Mouse (Mus musculus) E14TG2a.4 (cell line): ENCODE measurements around the gene Pfdn4.

ENCODE experiments used
- H3K27me3 ChIP-seq: 2 replicates; pipeline ENCODE4 v1.6.1; 2014; ENCODE audit warnings: low read length, control low read depth; ENCODE audit not compliant: insufficient read depth
- H3K36me3 ChIP-seq: 2 replicates; pipeline ENCODE4 v1.6.1; 2014; ENCODE audit warnings: low read length, control low read depth; ENCODE audit not compliant: insufficient read depth
- H3K4me1 ChIP-seq: replicated peaks from 2 replicates; pipeline ENCODE4 v1.6.1; 2014; ENCODE audit warnings: low read depth, low read length, control low read depth
- H3K4me3 ChIP-seq: replicated peaks from 2 replicates; pipeline ENCODE4 v1.5.1; 2014; ENCODE audit warnings: mild to moderate bottlenecking, low read length
- H3K9me3 ChIP-seq: 2 replicates; pipeline ENCODE4 v1.6.1; 2014; ENCODE audit warnings: low read length, control low read depth
- CTCF ChIP-seq: conservative IDR thresholded peaks from 2 replicates; pipeline ENCODE4 v1.5.1; 2014; ENCODE audit warnings: low read length
- NANOG ChIP-seq: IDR thresholded peaks from 2 replicates; pipeline ENCODE4 v1.6.1; 2014; ENCODE audit warnings: borderline replicate concordance, low read length, mixed read lengths
- POU5F1 ChIP-seq: IDR thresholded peaks from 2 replicates; pipeline ENCODE4 v1.6.1; 2014; ENCODE audit warnings: low read length, borderline replicate concordance

Pfdn4 gene

DNA sequence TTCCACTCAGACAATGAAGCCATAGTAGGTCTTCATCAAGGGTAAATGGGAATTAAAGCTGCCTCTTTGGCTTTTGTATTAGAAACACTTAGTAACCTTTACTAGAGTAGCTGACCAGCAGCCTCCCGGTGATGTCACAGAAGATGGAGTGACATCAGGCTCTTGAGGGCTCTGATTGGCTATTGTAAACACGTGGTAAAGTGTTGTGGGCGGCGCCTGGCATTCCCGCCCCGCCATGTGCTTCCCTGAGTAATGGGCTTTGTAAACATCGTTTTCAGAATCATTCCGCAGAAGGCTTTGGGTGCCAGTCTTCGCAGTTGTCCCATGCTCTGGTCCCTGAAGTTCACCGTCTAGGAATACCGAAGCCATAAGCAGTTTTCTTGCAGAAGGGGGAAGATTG is 12.3 kb upstream of the Pfdn4 start:
- no peaks in the 10 kb centered on the region for H3K36me3 ChIP-seq
- no peaks in the 10 kb centered on the region for H3K9me3 ChIP-seq
- H3K4me3 ChIP-seq = no peak overlapping the region
- peaks cover 34% of the 10 kb centered on the region for H3K27me3 ChIP-seq
- H3K4me1 ChIP-seq = peaks cover 30% of the 10 kb centered on the region; the same call in 1 of the 2 replicates
- TF ChIP-seq CTCF = no peak
- no peak for TF ChIP-seq POU5F1
- TF ChIP-seq NANOG = no peak

DNA sequence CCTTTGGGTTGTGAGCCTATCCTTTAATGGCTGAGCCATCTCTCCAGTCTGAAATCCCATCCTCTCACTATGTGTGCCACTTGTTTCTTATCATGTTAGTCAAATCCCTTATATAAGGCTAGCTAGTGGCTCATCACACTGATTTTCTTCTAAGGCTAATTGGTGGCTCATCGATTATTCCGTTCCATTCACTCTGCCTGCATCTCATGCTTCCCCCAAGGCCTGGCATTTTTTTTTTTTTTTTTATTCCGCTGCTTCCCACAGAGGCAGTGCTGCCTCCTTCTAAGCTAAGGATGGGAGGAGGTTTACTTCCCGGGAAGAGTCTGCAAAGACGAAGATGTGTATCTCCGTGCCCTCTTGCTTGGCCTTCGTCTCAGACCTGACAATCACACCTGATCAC is 9.0 kb upstream of the Pfdn4 start:
- Histone ChIP-seq H3K4me1 (peaks cover 21% of the 10 kb centered on the region), H3K36me3 (no peaks in the 10 kb centered on the region), H3K4me3 (no peak overlapping the region), H3K9me3 (no peaks in the 10 kb centered on the region), H3K27me3 (peaks cover 62% of the 10 kb centered on the region)
- TF ChIP-seq NANOG = no peak
- no peak for TF ChIP-seq CTCF
- no peak for TF ChIP-seq POU5F1

DNA sequence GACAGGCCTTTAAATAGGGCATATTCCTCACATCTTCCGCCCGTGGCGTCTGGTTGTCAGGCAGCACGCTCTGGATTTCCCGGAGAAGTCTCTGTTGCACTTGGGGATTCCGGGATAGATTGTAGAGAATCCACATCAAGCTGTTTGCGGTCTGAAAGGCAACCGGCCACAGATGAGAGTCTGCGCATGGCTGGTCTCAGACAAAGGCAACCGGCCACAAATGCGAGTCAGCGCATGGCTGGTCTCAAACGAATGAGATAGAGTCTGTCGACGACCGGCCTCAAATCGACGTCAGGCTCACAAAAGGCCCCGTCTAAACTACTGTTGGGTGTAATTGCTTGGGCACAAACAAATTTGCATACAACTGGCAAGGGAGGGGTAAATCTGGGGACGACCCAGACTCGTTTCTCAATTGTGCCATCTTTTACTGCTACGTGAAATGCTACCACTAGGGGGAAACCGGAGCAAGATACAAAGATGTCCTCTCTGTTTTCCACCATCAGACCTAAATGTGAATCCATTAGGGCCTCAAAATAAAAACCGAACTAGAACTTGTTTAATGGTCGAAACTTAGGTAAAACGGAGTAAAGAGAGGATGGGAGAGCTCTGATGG is 8.2 kb upstream of the Pfdn4 start:
- TF ChIP-seq CTCF (peak; percentile 74), NANOG (no peak), POU5F1 (no peak)
- Histone ChIP-seq H3K27me3 (peaks cover 68% of the 10 kb centered on the region), H3K9me3 (no peaks in the 10 kb centered on the region), H3K4me3 (no peak overlapping the region), H3K36me3 (no peaks in the 10 kb centered on the region), H3K4me1 (peaks cover 19% of the 10 kb centered on the region)

DNA sequence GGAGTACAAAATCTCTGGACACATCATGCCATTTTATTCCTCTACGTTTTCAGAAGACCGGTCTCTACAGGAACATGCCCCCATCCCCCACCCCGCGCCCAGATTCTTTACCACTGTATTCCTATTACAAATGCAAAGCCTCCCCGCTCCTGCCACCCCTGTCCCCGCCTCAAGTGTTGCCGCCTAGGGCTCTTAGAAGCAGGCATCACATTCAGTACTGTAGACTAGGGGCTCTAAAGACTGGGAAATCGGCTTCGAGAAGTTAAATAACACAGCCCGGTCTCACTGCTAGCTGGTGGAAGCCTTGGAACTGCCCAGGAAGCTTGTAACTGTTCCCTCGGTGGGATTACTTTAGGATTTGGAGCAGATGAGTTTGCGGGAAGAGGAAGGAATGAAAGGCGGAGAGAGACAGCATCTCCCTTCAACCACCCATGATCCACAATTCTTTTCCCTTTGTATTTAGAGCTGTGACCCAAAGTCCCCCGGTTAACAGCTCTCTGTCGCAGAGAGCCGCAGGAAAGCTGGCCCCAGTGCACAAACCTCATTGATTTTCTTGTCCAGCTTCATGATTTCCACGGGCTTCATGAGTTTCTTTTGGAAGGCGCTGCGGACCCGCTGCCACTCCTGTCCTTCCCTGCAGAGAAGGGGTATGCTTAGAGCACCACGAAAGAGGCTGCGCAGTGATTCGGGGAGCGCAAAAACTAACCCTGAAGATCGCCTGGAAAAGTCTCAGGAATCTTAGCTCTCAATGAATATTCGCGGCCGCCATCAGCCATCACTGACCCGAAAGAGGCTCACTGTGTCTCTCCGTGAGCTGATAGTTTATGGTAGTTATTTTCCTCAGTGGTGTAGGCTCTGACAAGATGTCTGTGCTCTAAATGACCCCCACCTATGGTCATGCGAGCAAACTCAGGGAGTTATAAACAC is 1.2 kb upstream of the Pfdn4 start:
- peak overlapping the region; percentile 17; the same call in 1 of the 2 replicates for H3K4me3 ChIP-seq
- H3K36me3 ChIP-seq = no peaks in the 10 kb centered on the region
- no peaks in the 10 kb centered on the region for H3K9me3 ChIP-seq
- TF ChIP-seq POU5F1 (no peak), CTCF (no peak), NANOG (no peak)
- peaks cover 43% of the 10 kb centered on the region for H3K4me1 ChIP-seq
- peaks cover 85% of the 10 kb centered on the region for H3K27me3 ChIP-seq

DNA sequence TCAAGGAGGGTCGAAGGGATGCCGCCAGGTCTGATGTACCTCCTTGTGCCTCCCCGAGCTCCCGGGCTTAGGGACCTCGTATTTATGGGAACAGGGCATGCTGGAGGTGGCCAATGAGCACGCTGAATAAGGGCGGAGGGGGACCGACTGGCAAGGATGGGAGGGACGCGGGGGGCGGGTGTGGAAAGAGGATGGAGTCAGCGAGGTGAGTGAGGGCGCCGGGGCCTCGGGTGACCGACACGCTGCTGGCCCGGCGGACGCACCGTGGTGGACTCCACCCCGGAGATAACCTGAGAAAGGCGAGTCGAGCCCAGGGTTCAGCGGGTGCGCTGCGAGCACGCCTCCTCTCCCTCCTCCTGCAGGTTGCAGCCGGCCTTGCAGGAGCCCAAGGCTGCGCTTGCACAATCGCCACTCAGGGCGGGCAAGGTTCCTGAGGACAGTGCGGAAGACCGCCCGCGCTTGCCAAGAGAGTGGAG is 901 bp downstream of the Pfdn4 start, which contains the start of gene Cyp24a1:
Cyp24a1 (minus strand) TSS at position 55 of the 476 bp plus-strand sequence.
- peaks cover 36% of the 10 kb centered on the region for H3K4me1 ChIP-seq
- H3K4me3 ChIP-seq = peak within 1 kb of the TSS; percentile 66

DNA sequence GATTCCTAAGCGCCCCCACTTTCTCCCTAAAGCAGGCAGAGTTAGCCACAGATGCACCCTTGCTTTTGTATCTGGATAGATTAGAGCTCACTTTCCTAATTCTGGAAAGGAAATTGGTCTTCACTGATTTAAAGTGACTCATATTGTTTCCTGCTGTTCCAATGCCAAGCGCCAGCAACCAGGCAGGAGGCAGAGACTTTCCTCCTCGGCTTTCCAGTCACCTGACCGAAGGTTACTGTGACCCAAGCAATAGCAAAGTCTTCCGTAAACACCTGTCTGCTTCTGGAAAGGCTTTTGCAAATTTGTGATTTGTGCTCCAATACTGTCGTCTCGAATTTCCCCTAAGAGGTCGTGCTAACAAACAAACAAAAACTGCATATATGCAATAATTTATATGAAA is 1.8 kb downstream of the Pfdn4 start:
- Histone ChIP-seq H3K4me3 (peak overlapping the region; percentile 66; the same call in 1 of the 2 replicates), H3K27me3 (peaks cover 75% of the 10 kb centered on the region), H3K9me3 (no peaks in the 10 kb centered on the region), H3K4me1 (peaks cover 36% of the 10 kb centered on the region), H3K36me3 (no peaks in the 10 kb centered on the region)
- no peak for TF ChIP-seq POU5F1
- no peak for TF ChIP-seq NANOG
- no peak for TF ChIP-seq CTCF

More for the DNA sequence above, 901 bp downstream of the Pfdn4 start, which contains the start of gene Cyp24a1:
- TF ChIP-seq CTCF = no peak; the same call in 1 of the 2 replicates
- TF ChIP-seq NANOG = no peak
- TF ChIP-seq POU5F1 = no peak
- Histone ChIP-seq H3K9me3 (no peaks in the 10 kb centered on the region), H3K27me3 (peaks cover 76% of the 10 kb centered on the region), H3K36me3 (no peaks in the 10 kb centered on the region)

DNA sequence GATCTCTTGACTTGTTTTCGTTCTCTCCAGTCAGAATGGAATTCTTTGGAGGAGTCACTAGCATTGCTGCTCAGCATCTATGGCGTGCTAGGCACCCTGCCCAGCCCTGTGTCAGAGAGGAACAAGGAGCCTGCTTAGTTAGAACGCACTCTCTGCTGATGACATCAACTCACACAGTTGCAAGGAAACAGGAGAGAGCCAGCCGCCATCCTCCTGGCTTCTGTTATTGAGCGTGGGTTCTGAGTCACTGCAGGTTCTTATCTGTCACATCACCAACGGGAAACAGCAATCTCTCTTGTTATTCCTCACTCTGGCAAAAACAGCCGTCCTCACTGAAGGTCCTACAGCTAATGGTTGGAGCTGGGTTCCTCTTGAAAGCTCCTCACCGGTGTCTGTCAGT is 7.1 kb downstream of the Pfdn4 start:
- H3K4me3 ChIP-seq = no peak overlapping the region
- H3K27me3 ChIP-seq = peaks cover 58% of the 10 kb centered on the region
- no peaks in the 10 kb centered on the region for H3K9me3 ChIP-seq
- H3K4me1 ChIP-seq = peaks cover 5% of the 10 kb centered on the region; the same call in 1 of the 2 replicates
- H3K36me3 ChIP-seq = no peaks in the 10 kb centered on the region
- TF ChIP-seq NANOG (no peak), POU5F1 (no peak), CTCF (no peak)

DNA sequence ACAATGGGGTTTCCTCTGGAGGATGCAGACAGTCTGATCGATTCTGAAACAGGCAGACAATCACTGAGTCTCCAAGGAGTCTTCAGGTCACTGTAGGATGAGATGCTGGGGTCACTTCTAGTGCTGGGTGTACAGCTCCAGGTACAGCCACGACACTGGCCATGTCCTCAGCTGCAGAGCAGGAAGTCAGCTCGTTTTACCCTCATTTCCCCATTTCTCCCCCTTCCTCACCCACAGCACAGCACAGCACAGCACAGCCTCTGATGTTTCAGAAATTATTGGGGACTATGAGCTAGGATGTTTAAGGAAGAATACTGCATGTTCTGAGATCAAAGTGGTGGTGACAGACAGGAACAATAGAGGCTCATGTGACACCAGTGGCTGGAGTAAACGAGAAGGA is 7.8 kb downstream of the Pfdn4 start:
- TF ChIP-seq CTCF (no peak), NANOG (no peak), POU5F1 (no peak)
- Histone ChIP-seq H3K27me3 (peaks cover 53% of the 10 kb centered on the region), H3K4me3 (no peak overlapping the region), H3K4me1 (peaks cover 10% of the 10 kb centered on the region), H3K36me3 (no peaks in the 10 kb centered on the region), H3K9me3 (no peaks in the 10 kb centered on the region)
